Mouse (Mus musculus) heart, postnatal 10 days (tissue): ENCODE data around the gene Ms4a4c. TPM values are rescaled to one million over a fixed set of nuclear protein-coding genes. Genes with fewer than 3 reads are reported as not detected.
"Not testable (repeated sequence)": the region's sequence is repeated elsewhere in the genome, so short reads cannot be mapped to it uniquely, and the experiment has no call there.

Experiments
- DNase-seq, 2 experiments: peaks; one replicate each; pipeline ENCODE4 v3.0.0; 2021
- intact Hi-C: fragments of 180-260 bp; cut with DNase I; formaldehyde crosslinking; loops from one replicate; pipeline ENCODE4 v1.15.1; 2025
- total RNA-seq, 2 experiments: library from RNA; stranded (reverse); gene quantifications; 2 replicates each; pipeline ENCODE4 v1.2.3; 2021

Gene Ms4a4c
- not detected for total RNA-seq

DNA sequence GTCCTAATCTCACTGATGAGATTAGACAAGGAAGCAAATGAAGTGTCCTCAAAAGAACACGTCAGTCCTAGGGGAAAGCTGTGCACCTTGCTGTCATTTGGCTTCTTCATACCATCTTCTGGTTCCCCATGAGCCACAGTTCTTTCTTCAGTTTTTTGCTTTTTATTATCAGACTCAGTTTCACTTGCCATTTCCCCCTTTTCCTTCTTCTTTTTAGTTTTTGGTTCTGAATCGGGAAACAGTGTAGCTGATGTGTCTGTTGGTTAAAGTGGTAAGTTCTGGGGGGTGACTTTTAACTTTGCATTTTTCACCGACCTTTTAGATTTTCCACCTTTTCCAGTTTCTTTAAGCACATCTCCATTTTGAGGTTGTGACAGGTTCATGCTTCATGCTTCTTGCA is at the start of gene Ms4a4c:
Gene Ms4a4c, plus strand, starts transcription at position 244 of the 400 bp plus-strand sequence.
- intact Hi-C loops: no loop called here
- DNase-seq: no peak

DNA sequence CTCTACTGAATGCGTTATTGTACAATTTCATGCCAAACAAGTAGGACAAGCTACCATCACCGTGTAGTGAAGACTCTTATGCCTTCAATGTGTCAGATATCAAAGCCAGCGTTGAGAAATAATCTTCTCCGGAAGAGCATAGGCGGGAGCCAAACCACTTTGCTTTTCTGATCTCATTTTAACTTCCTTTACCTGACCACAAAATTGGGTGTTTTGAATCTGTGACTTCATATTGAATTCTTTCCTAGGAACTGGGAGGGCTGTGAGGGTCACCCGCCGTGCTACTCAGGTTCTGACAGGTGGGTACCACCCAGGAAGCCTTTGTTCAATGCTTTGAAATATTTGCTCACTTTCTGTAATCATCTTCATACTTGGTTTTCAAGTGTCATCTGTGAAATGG is 48.8 kb upstream of the Ms4a4c start:
- no peak for DNase-seq
- intact Hi-C loops: loop anchor here (10.0 kb wide), 1 partner anchor 409 kb away; no protein-coding TSS in a partner anchor

DNA sequence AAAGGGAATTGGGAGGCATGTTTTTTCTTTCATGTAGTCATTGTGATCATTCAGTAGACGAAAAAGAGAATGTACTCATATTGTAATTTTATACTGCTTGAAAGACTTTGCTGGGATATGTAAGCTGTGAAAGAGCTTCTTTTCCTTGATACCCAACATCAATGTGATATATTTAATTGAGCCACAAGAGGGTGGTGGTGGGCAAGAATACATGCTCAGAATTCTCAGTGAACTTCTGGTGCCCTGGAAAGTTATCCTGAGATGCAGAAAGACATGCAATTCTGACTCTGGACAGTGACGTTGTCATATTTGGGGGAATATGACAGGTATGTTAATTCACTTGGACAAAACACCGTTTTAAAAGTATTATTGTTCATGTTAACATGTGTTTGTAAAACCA is 44.5 kb upstream of the Ms4a4c start:
- peak in 1 of 2 experiments; percentile 8 for DNase-seq
- intact Hi-C loops: no loop called here

DNA sequence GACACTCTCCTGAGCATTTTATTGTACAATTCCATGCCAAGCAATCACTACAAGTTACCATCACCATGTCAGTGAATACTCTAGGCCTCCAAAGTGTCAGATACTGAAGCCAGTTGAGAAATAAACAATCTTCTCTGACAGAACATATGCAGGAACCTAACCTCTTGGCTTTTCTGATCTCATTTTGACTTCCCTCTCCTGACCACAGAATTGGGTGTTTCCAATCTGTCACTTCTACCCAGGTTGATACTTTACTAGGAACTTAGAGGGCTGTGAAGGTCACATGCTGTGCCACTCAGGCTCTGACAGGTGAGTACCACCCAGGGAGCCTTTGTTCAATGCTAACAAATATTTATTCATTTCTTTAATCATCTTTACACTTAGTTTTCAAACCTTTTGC is 42.6 kb upstream of the Ms4a4c start:
- no peak for DNase-seq
- intact Hi-C loops: no loop called here

DNA sequence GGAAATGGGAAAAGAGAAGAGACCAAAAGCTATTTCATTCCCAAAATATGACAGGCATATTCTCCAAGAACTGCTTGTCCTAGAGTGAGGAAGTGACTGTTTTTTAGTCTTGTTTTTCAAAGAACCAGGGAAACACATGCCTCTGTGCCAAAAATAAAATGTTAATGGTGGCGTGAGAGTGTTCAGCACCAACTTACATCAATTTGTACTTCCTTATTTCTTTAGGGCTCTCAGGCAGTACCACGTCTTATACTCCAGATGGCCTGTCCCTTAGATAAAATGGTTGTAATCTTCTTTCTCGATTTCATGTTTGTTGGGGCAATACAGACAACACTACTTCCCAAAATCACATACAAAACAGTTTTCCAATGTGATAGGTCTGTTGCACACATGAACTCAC is 36.3 kb upstream of the Ms4a4c start:
- DNase-seq: no peak
- intact Hi-C loops: no loop called here

DNA sequence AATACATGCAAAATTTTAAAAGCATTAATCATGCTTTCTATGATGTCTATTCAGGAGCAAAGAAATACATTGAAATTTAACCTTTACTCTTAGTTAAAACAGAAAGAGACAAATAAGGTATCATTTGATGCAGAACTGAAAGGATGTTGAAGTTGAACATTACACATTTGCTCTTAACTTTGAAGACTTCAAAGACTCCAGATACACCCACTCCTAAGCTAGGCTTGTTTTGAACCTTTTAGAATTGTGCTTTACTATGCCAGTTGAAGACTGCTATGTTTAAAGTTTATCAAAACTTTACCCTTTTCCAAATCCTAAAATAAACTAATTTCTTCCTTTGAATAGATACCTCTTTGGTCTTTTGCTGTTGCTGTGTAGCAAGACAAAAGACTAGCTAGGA is 33.4 kb upstream of the Ms4a4c start:
- no peak for DNase-seq
- intact Hi-C loops: no loop called here

DNA sequence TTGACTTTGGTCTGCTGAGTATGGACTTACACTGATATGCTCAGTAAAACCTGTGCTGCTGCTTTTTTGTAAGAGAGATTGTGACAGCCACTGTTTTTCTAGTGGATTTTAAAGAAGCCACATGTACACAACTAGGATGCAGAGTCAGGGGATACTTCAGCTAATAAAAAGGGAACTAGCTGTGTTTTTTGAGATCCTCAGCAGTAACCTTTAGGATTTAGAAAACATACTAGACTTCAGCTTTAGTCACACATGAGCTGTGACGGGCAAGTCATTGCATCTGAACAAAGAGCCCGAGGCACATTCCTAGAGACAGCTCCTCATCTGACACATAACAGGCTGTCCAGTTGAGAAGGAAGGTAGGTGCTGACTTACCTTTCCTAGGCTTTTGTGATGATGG is 29.3 kb upstream of the Ms4a4c start, which contains the start of gene Ms4a4a:
Gene Ms4a4a, plus strand, starts transcription at position 251 of the 400 bp plus-strand sequence.
- intact Hi-C loops: no loop called here
- no peak for DNase-seq

DNA sequence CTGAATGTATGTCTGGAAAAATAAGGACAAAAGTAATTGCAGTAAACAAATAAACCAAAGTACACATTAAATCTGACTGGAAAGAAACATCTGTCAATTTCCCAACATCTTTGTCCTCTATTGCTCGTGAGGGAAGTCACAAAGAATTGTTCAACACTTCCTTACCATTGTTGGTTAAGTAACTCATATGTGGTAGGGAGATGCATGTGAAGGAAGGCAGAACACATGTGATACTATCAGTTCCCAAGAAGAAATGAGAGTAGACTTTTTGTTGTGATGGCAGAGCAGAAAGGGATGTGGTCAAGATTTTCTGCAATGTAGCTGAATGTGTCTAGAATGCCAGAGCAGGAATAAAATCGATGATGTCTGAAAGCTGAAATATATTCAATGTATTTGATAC is 28.2 kb upstream of the Ms4a4c start:
- no peak for DNase-seq
- intact Hi-C loops: no loop called here

DNA sequence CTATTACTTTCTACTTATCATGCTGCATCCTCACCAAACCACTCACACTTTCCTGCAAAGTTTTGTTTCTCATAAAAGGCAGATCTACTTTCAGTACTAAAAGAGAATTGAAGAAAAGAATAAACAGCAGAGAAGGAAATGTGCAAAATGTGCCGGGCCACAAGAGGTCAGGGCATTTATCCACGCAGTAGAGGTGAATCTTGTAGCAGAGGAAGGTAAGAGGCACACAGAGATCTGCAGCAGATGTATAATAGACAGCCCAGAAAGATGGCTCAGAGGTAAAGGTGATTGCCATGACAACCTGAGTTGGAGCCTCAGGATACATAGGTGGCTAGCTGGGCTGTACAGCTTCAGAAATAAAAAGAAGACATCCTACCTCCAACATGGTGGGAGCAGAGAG is 17.5 kb upstream of the Ms4a4c start:
- DNase-seq: no peak
- intact Hi-C loops: no loop called here

DNA sequence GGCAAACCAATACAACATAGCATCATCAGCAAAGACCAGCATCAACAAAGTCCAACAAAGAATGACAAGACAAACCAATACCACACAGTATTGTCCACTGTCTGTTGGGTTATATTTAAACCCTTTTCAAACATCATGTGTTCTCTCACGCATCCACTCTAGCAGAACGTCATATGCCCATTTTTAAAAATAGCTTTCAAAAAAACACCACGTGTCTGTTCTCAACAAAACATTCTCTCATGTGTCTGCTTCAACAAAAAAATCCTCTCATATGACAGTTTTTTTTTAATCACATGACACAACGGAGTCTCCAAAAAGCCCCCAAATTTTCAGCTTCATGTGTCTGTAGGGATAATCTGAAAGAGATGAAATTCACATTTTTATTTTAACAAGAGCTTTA is 16.9 kb upstream of the Ms4a4c start:
- intact Hi-C loops: no loop called here
- DNase-seq: no peak

DNA sequence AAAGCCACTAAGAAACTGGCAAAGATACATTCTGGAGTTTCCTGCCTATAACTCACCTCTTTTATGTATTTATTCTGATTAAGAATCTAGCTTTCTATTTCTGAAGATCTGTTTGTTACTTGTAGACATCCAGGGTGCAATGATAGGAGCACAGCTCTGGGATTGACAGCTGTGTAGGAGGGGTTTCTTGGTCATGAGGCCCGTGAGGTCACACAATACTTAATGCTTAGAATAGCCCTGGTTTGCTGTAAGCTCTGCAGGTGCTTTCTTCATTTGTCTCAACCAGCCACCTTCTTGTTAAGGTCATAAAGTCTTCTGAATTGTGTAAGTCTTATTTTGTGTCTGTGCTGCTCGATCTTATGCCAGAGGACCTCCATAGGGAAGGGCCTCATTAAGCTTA is 15.6 kb upstream of the Ms4a4c start:
- intact Hi-C loops: no loop called here
- no peak for DNase-seq

DNA sequence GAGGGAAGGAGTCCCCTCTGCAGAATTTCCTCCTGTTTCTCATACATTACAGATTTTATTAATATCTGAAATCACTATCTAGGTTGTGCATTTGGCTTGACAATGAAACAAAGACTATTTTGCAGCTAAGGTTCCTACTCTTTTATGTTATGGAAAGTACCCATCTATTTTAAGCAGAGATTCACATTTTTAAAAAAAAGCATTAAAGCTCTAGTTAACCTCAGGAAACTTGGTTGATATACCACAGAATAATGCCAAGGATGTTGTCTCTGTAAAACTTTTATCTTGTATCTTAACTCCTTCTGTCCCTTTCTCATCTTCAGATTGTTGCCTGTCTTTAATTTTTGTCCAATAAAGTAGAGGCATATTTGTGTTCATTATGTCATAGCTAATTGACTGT is 8.8 kb upstream of the Ms4a4c start:
- DNase-seq: no peak
- intact Hi-C loops: no loop called here

DNA sequence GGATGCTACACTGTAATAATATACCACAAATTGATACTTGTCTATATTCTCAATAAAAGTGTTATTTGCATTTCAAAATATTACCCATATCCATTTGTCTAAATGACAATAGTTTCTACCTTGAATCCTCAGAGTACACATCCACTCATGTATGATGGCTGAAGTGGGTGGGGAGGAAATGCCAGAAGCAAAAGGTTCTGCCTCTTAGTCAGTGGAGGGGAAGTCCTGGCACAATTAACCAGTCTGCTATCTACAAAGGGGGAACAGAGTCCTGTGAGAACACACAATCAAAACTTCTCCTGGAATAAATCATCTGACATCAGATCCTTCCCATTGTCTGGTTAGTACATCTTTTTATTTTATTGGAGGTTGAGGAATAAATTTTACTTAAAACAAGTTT is 2.9 kb downstream of the Ms4a4c start:
- intact Hi-C loops: no loop called here
- DNase-seq: no peak

DNA sequence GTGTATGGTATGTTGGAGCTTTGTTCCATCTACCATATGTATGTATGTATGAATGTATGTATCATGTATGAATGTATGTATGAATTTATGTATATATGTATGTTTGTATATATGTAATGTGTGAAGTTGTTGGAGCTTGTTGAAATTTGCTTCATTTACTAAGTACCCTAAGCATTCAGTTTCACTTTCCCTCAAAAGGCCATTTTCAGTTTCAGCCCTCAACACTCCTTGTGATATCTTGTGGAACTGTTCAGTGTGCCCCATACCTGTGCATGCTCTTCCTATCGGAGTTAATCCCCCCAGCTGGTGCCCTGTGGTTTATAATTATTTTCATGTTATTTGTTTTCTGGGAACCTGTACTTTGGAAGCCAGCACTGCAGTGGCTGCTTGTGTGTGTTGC is 4.0 kb downstream of the Ms4a4c start:
- no peak for DNase-seq
- intact Hi-C loops: no loop called here

DNA sequence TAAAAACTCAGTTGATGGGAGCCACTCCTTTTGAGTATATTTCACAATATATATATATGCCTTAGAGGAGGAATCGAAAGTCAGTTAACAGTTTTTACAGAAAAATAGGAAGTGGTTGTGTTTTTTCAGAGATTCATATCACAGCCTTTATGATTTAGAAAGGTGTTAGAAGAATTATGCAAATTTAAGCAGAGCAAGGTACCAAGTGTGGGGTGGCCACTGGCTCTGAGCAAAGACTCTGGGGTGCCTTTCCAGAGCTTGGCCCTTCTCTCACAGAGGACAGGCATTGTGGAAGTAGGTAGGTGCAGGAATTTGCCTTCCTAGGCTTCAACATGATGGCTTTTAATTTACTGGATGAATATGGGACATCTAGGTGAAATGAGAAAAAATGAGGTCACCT is 7.1 kb downstream of the Ms4a4c start:
- DNase-seq: no peak

DNA sequence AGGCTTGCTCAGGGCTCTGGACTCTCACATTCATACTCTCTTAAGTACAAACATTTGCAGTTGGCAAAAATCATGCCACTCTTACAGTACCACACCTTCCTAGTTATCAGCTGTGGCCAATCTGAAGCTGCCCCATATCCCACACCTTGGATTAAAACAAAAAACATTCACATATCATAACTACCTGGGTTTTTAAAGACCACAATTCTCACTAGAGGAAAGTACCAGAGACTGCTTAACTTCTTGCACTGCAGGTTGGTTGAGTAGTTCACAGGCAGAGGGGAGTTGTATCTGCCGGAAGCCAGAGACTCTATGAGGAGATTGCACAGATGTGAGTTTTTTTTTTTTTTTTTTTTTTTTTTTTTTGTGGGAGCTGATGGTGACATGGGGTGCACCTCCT is 9.5 kb downstream of the Ms4a4c start:
- intact Hi-C loops: no loop called here
- no peak for DNase-seq

More for the DNA sequence above, 7.1 kb downstream of the Ms4a4c start:
- intact Hi-C loops: no loop called here

DNA sequence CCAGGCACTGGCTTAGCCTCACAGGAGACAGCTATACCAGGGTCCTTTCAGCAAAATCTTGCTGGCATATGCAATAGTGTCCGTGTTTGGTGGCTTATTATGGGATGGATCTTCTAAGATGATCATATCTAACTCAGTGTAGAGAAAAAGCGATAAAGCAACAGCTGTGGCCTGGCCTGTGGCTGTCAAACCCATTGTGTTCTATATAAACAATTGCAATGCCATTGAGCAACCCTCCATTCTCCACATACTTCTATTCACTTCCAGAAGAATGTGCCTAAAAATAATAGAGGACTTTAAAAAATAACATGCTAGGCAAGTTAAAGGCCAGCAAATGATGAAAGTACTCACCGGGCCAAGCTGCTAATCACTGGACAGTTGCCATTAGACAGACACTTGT is 11.0 kb downstream of the Ms4a4c start:
- intact Hi-C loops: no loop called here
- DNase-seq: no peak

DNA sequence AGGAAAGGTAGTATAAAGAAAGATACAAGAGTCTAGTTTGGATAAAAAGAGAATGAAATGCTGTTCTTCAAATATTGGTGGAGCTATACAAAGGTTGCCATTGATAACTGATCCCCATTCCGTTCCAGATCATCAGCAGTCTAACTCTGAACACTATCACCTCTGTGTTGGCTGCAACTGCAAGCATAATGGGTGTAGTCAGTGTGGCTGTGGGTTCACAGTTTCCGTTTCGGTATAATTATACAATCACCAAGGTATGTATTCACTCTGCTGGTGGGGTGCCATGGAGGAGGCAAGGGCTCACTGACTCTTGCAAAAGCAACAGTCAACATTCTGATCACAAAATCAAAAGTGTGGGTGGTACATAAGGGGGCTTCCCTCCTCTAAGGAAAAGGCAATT is 14.3 kb downstream of the Ms4a4c start:
- DNase-seq, intact Hi-C loops: not testable (repeated sequence)

DNA sequence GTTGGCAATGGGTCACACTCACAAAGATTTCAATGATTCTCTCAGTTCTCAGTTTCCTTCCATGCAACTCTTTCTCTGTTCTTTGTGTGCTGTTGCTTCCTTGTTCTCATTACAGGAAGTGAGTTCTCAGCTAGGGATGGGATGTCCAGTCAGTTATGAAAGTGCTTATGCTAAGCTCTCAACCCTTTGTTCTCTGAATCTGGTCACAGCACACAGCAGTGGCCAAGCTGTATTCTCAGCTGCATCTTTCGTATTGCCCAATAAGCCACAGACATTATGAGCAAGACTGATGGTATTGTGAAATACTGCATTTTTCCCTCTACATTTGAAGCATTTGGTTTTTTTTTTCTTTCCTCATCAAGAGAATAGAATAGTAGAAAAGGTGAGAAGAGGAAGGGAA is 26.6 kb downstream of the Ms4a4c start:
- not testable (repeated sequence) for DNase-seq

DNA sequence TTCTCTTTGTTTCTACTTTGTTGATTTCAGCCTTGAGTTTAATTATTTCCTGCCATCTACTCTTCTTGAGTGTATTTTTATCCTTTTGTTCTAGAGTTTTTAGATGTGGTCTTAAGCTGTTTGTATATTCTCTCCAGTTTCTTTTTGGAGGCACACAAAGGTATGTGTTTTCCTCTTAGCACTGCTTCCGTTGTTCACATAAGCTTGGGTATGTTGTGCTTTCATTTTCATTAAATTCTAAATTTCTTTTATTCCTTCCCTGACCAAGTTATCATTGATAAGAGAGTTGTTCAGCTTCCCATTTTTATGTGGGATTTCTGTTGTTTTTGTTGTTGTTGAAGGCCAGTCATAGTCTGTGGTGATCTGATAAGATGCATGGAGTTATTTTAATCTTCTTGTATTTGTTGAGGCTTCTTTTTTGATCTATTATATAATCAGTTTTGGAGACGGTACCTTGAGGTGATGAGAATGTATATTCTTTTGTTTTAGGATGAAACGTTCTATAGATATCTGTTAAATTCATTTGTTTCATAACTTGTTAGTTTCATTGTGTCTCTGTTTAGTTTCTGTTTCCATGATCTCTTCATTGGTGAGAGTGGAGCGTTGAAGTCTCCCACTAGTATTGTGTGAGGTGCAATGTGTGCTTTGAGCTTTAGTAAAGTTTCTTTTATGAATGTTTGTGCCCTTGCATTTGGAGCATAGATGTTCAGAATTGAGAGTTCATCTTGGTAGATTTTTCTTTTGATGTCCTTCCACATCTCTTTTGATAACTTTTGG is 30.7 kb downstream of the Ms4a4c start:
- intact Hi-C loops: no loop called here
- no peak for DNase-seq

More for the DNA sequence above, 26.6 kb downstream of the Ms4a4c start:
- intact Hi-C loops: not testable (repeated sequence)

DNA sequence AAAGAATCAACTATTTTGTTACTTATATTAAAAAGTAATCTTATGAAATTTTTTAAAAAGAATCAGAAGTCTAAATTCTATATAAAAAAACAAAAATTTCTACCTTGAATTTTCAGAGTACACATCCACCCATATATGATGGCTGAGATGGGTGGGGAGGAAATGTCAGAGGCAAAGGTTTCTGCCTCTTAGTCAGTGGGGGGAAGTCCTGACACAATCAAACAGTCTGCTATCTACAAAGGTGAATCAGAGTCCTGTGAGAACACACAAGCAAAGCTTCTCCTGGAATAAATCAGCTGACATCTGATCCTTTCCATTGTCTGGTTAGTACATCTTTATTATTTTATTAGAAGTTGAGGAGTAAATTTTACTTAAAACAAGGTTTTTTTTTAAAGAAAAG is 38.8 kb downstream of the Ms4a4c start, which contains the start of gene Ms4a4b:
Gene Ms4a4b, plus strand, starts transcription at position 216 of the 400 bp plus-strand sequence.
- intact Hi-C loops: no loop called here
- DNase-seq: no peak

DNA sequence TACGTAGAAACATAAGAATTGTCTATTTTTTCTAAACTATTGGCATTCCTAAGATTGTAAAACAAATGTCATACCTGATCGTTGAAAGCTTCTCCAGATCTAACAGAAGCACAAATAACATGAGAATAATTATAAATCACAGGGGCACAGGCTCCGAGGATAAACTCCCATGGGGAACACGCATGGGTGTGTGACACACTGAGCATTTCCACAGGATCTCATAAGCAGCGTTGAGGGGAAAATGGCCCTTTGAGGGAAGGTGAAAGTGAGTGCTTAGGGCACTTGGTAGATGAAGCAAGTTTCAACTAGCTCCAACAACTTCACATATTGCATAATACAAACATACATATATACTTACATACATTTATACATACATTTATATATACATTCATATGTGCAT is 39.4 kb downstream of the Ms4a4c start:
- no peak for DNase-seq
- intact Hi-C loops: no loop called here

DNA sequence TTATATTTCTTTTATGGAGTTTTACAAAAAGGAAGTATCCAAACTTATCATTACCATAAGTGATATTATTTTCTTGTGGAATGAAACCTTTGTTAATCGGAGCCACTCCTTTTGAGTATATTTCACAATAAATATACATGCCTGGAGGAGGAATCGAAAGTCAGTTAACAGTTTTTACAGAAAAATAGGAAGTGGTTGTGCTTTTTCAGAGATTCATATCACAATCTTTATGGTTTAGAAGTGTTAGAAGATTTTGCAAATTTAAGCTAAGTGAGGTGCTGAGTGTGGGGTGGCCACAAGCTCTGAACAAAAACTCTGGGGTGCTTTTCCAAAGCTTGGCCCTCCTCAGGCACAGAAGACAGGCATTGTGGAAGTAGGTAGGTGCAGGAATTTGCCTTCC is 42.7 kb downstream of the Ms4a4c start:
- DNase-seq: no peak
- intact Hi-C loops: no loop called here
